Mouse (Mus musculus): ENCODE results near the gene Cryl1. TPM values are rescaled to one million over a fixed set of nuclear protein-coding genes. Genes with fewer than 3 reads are reported as not detected.

Gene Cryl1
- total RNA-seq, 2 experiments from 2014 or later = 5.2 to 6.3 TPM

GRCm38 (mm10) chr14:57334833-57335232 lies 63.5 kb downstream of the Cryl1 start:
- intact Hi-C loops (cut with DNase I) = no loop called here
- DNase-seq = no peak

- intact Hi-C loops (cut with DNase I) = no loop called here
- DNase-seq = no peak
Observed at GRCm38 (mm10) chr14:57332503-57332902, 65.8 kb downstream of the Cryl1 start.

GRCm38 (mm10) chr14:57331097-57331496 lies 67.2 kb downstream of the Cryl1 start:
- intact Hi-C loops (cut with DNase I) = no loop called here
- no peak for DNase-seq

DNA sequence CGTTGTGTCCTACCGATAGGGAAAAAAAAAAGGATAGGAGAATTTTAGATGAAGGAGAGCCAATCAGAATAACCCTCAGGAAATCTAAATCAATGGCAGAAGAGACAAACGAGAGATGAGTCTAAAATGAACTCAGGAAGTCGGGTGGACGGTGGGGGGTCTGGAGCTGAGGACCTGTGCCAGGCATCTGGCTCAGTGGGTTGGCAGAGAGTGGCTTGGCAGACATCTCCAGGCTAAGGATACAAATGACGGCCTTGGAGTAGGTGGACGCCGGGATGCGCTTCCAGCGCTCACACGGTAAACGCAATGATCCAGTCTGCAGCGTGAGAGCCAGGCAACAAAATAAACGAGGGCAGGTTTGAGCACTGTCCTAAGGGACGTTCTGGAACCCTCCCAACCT lies 68.7 kb downstream of the Cryl1 start:
- intact Hi-C loops (cut with DNase I) = no loop called here
- DNase-seq = no peak

GRCm38 (mm10) chr14:57326771-57327170 lies 71.6 kb downstream of the Cryl1 start:
- intact Hi-C loops (cut with DNase I) = no loop called here
- DNase-seq = no peak

GRCm38 (mm10) chr14:57318812-57319211 lies 79.5 kb downstream of the Cryl1 start:
- intact Hi-C loops (cut with DNase I) = no loop called here
- DNase-seq = no peak

- no peak for DNase-seq
- intact Hi-C loops (cut with DNase I) = no loop called here
Observed at GRCm38 (mm10) chr14:57316662-57317600, 81.4 kb downstream of the Cryl1 start.

- intact Hi-C loops (cut with DNase I) = no loop called here
- DNase-seq = no peak
Observed at GRCm38 (mm10) chr14:57315976-57316375, 82.4 kb downstream of the Cryl1 start.

DNA sequence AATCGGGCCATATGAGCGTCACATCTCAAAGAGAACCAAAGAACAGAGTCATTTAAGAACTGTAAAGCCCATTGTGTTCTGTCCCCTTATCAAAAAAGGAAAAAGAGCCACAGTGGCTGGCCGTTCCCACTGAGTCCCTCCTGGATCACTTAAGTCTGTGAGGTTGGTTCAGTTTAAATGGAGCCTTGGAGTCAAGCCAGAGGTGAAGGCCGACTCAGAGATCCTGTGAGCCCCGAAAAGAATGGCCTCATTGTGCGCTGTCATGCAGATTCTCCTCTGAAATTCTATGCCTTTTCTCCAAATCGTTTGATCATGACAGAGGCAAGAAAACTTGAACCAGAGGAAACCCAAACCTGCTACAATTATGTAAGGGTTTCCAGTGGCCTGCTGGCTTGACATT lies 82.8 kb downstream of the Cryl1 start:
- DNase-seq = no peak
- intact Hi-C loops (cut with DNase I) = no loop called here

GRCm38 (mm10) chr14:57301600-57302230 lies 96.6 kb downstream of the Cryl1 start:
- no peak for DNase-seq
- intact Hi-C loops (cut with DNase I) = no loop called here

- intact Hi-C loops (cut with DNase I) = no loop called here
- DNase-seq = no peak
Observed at GRCm38 (mm10) chr14:57300530-57300929, 97.8 kb downstream of the Cryl1 start.

DNA sequence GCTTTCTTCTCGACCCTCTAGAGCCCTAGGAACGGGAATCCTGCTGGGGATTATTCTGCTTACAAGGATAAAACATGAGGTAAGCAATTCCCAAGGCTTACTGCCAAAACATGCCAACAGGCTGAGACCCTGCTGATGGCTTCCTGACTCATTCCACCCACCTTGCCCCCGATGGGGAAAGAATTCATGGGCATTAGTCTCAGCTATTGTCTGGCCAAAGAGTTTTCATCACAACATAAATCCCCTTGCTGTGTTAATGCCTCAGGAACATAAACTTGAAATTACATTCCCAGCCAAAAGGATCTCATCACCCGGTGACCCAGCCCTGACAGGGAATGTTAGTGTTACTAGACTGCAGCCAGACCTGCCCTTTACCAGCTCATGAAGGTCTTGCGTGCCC lies 100.7 kb downstream of the Cryl1 start:
- intact Hi-C loops (cut with DNase I) = no loop called here

DNA sequence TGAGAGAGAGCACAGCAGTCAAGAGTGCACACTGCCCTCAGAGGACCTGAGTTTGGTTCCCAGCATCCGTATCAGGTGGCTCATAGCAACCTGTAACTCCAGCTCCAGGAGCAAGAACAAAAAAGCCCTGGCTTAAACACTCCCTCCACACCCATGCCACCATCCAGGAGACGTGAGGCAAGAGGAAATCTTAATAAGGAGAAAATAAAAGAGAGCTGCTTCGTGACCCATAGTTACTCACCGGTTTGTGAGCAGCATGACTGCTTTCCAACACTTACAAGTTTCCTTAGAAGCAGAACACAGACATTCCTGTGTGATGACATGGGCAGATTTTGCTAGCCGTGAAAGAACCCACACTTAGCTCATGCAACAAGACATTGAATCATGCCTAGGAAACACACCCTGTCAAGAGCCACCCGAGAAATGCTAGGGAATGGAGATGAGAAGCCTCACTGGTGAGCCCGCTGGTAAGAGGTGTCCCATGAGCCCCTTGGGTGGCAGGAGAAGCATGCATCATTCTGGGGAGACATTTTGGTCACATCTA lies 106.9 kb downstream of the Cryl1 start:
- intact Hi-C loops (cut with DNase I) = no loop called here

More for the DNA sequence above, 100.7 kb downstream of the Cryl1 start:
- DNase-seq = no peak

DNA sequence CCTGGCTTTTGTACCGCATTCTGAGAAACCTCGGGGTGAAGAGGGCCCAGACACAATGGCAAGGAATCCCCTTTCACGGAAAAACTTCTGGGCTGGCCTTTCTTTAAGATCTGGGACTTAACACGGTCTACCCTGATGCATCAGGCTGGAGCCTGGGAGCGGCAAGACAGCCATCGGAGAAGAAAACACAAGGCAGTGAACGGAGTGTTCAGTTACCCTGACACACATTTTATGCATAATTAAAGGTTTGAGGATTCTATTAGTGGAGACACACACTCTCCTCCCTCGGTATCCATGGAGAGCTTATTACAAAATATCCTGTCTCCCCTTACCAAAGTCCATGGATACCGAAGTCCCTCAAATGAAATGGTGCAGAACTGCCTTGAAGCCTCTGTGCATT lies 109.2 kb downstream of the Cryl1 start:
- intact Hi-C loops (cut with DNase I) = no loop called here
- DNase-seq = no peak

More for the DNA sequence above, 106.9 kb downstream of the Cryl1 start:
- no peak for DNase-seq

DNA sequence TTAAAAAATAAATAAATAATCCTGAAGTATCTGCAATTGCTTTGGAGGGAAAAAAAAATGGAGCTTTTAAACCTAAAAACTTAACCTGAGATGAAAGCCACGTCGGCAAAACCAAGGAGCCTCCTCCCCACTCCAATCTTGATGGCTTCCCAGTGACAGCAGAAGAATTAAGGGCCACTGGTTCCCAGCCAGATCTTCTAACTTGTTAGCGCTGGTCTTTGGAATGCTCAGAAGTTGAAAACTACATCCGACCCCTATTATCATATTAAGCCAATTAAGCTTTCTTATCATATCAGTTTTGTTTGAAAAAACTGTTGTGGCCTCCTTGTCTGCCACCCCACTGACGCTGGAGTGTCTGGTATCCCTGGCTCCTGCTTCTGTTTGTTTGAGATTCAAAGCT lies 114.5 kb downstream of the Cryl1 start:
- intact Hi-C loops (cut with DNase I) = no loop called here
- DNase-seq = no peak

GRCm38 (mm10) chr14:57282591-57282990 lies 115.7 kb downstream of the Cryl1 start:
- intact Hi-C loops (cut with DNase I) = no loop called here
- no peak for DNase-seq

GRCm38 (mm10) chr14:57280835-57281234 lies 117.5 kb downstream of the Cryl1 start:
- DNase-seq = no peak
- intact Hi-C loops (cut with DNase I) = no loop called here

- intact Hi-C loops (cut with DNase I) = no loop called here
Observed at GRCm38 (mm10) chr14:57276481-57277012, 121.8 kb downstream of the Cryl1 start.

GRCm38 (mm10) chr14:57272341-57272740 lies 126.0 kb downstream of the Cryl1 start:
- intact Hi-C loops (cut with DNase I) = no loop called here
- DNase-seq = no peak

More at GRCm38 (mm10) chr14:57276481-57277012, 121.8 kb downstream of the Cryl1 start:
- DNase-seq = no peak

DNA sequence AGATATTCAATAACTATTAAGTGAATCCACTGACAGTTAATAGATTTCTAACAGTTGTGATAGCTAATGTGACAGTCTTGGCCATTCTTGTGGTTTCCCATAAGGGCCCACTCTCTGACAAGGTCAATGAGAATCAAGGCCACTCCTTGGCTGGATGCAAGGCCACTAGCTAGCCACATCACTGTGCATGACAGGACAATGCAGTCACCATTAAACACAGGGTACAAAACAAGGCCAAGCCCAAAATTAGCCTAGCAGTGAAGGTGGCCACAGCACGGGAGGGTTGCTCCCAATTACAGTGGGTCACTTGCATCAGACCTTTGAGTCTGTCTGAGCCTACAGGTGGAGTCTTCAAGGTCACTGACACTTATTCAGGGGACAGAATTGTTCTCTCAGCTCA lies 126.5 kb downstream of the Cryl1 start:
- intact Hi-C loops (cut with DNase I) = no loop called here

DNA sequence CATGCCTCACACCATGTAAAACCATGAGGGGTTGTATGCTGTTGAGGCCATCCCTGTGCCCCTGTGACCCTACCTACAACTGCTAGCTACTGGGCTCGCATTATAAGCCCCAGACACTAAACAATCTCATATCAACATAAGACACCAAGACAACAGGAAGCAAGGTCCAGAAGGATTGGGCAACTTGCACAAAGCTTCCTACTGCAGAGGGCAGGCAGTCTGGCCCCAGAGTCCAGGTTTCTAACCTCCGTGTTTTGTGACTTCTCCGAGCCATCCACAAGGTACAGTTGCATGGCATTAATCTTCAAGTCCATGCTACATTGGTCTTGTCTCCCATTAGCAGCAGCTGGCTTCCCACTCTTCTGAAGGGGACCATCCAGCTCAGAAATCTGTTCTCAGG lies 129.4 kb downstream of the Cryl1 start:
- intact Hi-C loops (cut with DNase I) = no loop called here
- DNase-seq = no peak

More for the DNA sequence above, 126.5 kb downstream of the Cryl1 start:
- DNase-seq = no peak

Measured in heart, postnatal 36 days (tissue).